Mouse (Mus musculus): ENCODE measurements at regions not wholly inside any gene's neighbourhood (a gene's known extent, or its start where the extent isn't known, plus 50 kb on each side); places are given as distances from the start of the nearest gene placed in this dataset.

DNA sequence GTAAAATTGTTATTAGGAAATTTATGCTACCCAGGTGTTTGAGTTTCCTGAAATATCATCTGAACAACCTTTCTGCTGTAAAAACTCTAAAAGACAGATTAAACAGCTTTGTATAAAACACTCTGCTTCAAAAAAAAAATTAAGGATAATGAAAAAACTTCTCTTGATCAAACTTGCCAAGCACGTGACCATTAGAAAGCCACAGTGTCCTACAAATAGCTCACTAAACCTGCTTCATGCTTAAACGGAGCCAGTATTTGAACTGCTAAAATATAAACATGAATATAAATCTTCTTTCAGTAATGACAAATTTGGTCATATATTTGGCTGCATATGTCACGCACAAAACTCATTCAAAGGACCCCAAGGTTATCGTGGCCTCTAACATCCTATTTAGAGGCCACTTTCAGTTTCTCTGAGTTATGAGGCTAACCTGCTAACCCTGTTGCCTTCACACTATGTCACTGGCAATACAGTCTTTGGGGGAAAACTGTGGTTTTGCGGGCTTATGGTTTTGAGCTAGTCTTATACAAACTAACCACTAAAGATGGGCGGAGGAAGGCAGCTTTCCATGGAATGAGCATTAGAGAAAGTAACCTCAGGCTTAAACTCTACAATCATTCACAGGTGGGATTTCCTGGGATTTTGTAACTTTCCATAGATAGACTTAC lies 355.8 kb downstream of the Fgf10 start:
- no peak overlapping the region for H3K27ac ChIP-seq (ENCODE audit: insufficient read depth, low read depth, low read length)
- no peaks in the 10 kb centered on the region for H3K36me3 ChIP-seq (ENCODE audit: control insufficient read depth, insufficient read depth, low read length)
- no peak overlapping the region for H3K4me3 ChIP-seq (ENCODE audit: low read depth, low read length)
- no peak for TF ChIP-seq POLR2A (IDR thresholded peaks at IDR 0.05; ENCODE audit: low read depth, low read length)
- TF ChIP-seq CTCF (IDR thresholded peaks at IDR 0.05; ENCODE audit: extremely low read depth, insufficient read length, insufficient replicate concordance, low read depth, low read length): no peak
- WGBS: 73% methylated on average over 6 of the region's 6 CpGs
- H3K4me1 ChIP-seq (ENCODE audit: control insufficient read depth, insufficient read depth, insufficient read length, low read length): no peaks in the 10 kb centered on the region
- no peaks in the 10 kb centered on the region for H3K27me3 ChIP-seq (ENCODE audit: control insufficient read depth, insufficient read depth, low read length)

DNA sequence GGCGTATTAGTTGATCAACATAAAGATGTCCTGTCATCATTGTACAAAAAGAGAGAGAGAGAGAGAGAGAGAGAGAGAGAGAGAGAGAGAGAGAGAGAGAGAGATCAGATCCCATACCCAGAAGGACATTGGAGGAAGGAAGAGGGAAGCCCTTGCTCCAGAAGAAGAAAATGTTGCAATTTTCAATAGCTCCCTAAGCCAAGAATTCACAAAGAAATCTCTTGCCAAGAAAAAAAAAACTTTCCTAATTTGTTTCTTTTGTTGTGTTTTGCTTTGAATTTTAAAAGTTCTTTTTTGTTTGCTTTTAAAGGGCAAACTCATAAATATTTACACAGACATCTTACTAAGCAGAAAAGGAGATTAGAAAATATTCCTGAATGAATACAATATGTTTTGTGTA lies 370.0 kb downstream of the Fgf10 start:
- Histone ChIP-seq H3K4me1 (ENCODE audit: control insufficient read depth, insufficient read depth, insufficient read length, low read length) (no peaks in the 10 kb centered on the region), H3K36me3 (ENCODE audit: control insufficient read depth, insufficient read depth, low read length) (no peaks in the 10 kb centered on the region), H3K4me3 (ENCODE audit: low read depth, low read length) (no peak overlapping the region), H3K27ac (ENCODE audit: insufficient read depth, low read depth, low read length) (no peak overlapping the region), H3K27me3 (ENCODE audit: control insufficient read depth, insufficient read depth, low read length) (no peaks in the 10 kb centered on the region)
- TF ChIP-seq CTCF (IDR thresholded peaks at IDR 0.05; ENCODE audit: extremely low read depth, insufficient read length, insufficient replicate concordance, low read depth, low read length) (no peak), POLR2A (IDR thresholded peaks at IDR 0.05; ENCODE audit: low read depth, low read length) (no peak)
- WGBS: 89% methylated on average over 1 of the region's 1 CpGs

DNA sequence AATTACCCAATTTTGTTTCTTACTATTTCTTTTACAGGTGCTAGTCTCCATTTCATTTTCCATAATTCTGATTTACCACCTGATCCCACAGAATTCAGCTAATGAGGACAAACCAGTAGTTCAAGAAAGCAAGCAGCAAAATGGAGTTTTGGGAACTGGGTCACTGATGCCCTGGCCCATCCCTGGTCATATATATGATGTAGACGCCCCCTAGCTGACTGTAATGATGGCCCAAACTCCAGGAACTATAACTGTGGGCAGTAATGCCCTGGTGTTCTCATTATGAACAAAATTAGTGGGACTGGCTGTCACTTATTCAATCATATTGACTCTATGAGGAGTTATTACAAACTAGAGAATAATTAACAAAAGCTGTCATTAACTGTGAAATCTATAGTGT lies 375.5 kb downstream of the Fgf10 start:
- WGBS: 73% methylated on average over 1 of the region's 1 CpGs
- Histone ChIP-seq H3K27me3 (ENCODE audit: control insufficient read depth, insufficient read depth, low read length) (no peaks in the 10 kb centered on the region), H3K4me1 (ENCODE audit: control insufficient read depth, insufficient read depth, insufficient read length, low read length) (no peaks in the 10 kb centered on the region), H3K27ac (ENCODE audit: insufficient read depth, low read depth, low read length) (no peak overlapping the region), H3K4me3 (ENCODE audit: low read depth, low read length) (no peak overlapping the region), H3K36me3 (ENCODE audit: control insufficient read depth, insufficient read depth, low read length) (no peaks in the 10 kb centered on the region)
- TF ChIP-seq POLR2A (IDR thresholded peaks at IDR 0.05; ENCODE audit: low read depth, low read length) (no peak), CTCF (IDR thresholded peaks at IDR 0.05; ENCODE audit: extremely low read depth, insufficient read length, insufficient replicate concordance, low read depth, low read length) (no peak)

DNA sequence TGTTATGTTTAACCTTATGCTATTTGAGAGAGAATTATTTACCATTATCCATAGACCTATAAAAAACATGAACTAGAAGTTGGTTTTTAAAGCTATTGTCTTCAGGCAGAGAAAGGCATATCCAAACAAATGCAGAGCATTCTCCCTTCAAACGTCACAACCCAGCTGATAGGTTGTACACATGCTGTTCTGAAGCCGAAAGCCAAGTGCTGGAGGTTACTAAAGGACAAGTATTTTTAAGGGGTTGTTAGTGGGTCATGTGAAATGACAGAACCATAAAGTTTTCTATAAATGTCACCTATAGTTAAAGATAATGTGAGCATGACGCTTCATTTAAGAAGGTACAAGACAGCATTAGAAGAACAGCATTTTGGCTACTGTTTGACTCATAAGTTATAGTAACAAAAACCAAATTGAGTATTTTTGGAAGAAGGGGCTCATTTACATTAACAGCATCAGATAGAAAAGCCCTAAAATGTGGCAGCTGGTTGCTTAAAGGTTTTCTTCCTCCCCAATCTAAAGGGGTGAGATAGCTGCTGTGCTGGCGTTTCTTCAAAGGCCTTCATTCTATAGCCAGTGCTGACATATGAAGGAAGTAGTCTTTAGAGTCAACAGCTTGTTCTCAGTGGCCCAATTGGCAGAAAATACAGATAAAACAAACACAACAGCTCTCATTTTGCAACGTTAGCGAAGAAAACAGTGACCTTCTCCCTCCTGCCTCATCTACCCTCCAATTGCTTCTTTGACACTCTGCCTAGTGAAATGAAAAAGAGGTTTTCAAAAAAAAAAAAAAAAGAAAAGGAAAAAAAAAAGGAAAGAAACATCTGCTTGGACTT lies 359.4 kb upstream of the Paip1 start:
- WGBS: 68% methylated on average over 6 of the region's 6 CpGs
- Histone ChIP-seq H3K27ac (ENCODE audit: insufficient read depth, low read depth, low read length) (no peak overlapping the region), H3K4me3 (ENCODE audit: low read depth, low read length) (no peak overlapping the region), H3K27me3 (ENCODE audit: control insufficient read depth, insufficient read depth, low read length) (no peaks in the 10 kb centered on the region), H3K36me3 (ENCODE audit: control insufficient read depth, insufficient read depth, low read length) (no peaks in the 10 kb centered on the region), H3K4me1 (ENCODE audit: control insufficient read depth, insufficient read depth, insufficient read length, low read length) (no peaks in the 10 kb centered on the region)
- TF ChIP-seq POLR2A (IDR thresholded peaks at IDR 0.05; ENCODE audit: low read depth, low read length) (no peak), CTCF (IDR thresholded peaks at IDR 0.05; ENCODE audit: extremely low read depth, insufficient read length, insufficient replicate concordance, low read depth, low read length) (no peak)

DNA sequence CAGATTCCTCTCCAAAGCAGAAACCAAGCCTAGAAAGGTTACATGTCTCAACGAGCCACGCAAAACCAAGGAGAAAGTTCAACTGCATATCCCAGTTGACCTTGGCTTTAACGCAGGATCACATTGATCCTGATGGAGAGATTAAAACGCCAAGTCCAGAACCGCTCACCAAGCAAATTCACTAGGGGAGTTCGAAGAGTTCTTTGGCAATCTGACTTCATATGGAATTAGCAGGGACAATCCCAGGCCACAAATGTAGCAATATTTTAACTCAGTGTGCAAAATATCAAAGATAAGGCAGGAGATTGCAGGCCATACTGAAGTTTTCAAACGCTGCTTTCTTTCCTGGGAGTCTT lies 358.8 kb upstream of the Paip1 start:
- H3K27me3 ChIP-seq (ENCODE audit: control insufficient read depth, insufficient read depth, low read length): no peaks in the 10 kb centered on the region
- no peaks in the 10 kb centered on the region for H3K36me3 ChIP-seq (ENCODE audit: control insufficient read depth, insufficient read depth, low read length)
- TF ChIP-seq CTCF (IDR thresholded peaks at IDR 0.05; ENCODE audit: extremely low read depth, insufficient read length, insufficient replicate concordance, low read depth, low read length) (no peak), POLR2A (IDR thresholded peaks at IDR 0.05; ENCODE audit: low read depth, low read length) (no peak)
- H3K27ac ChIP-seq (ENCODE audit: insufficient read depth, low read depth, low read length): no peak overlapping the region
- no peak overlapping the region for H3K4me3 ChIP-seq (ENCODE audit: low read depth, low read length)
- 74% methylated on average over 7 of the region's 7 CpGs for WGBS
- H3K4me1 ChIP-seq (ENCODE audit: control insufficient read depth, insufficient read depth, insufficient read length, low read length): no peaks in the 10 kb centered on the region

DNA sequence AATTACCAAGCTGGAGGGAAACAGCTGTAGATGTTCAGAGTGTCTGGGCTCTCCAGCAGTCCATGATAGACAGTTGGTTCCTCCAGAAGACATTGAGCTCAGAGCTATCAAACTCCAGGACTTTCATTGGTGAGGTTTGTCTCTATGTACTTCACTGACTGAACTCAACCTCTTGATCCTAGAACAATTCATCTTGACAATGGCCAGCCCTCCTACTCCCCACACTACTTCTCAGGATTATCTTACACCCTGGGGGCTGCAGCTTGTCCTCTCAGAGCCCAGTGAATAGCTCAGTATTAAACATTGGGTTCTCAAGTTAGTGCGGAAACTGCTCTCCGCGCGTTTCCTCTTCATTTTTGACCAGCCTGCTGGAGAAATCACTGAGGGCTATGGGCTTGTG lies 349.2 kb upstream of the Paip1 start:
- TF ChIP-seq CTCF (IDR thresholded peaks at IDR 0.05; ENCODE audit: extremely low read depth, insufficient read length, insufficient replicate concordance, low read depth, low read length): no peak
- TF ChIP-seq POLR2A (IDR thresholded peaks at IDR 0.05; ENCODE audit: low read depth, low read length): no peak
- no peak overlapping the region for H3K4me3 ChIP-seq (ENCODE audit: low read depth, low read length)
- no peaks in the 10 kb centered on the region for H3K27me3 ChIP-seq (ENCODE audit: control insufficient read depth, insufficient read depth, low read length)
- no peaks in the 10 kb centered on the region for H3K36me3 ChIP-seq (ENCODE audit: control insufficient read depth, insufficient read depth, low read length)
- 87% methylated on average over 4 of the region's 4 CpGs for WGBS
- no peak overlapping the region for H3K27ac ChIP-seq (ENCODE audit: insufficient read depth, low read depth, low read length)
- H3K4me1 ChIP-seq (ENCODE audit: control insufficient read depth, insufficient read depth, insufficient read length, low read length): no peaks in the 10 kb centered on the region

DNA sequence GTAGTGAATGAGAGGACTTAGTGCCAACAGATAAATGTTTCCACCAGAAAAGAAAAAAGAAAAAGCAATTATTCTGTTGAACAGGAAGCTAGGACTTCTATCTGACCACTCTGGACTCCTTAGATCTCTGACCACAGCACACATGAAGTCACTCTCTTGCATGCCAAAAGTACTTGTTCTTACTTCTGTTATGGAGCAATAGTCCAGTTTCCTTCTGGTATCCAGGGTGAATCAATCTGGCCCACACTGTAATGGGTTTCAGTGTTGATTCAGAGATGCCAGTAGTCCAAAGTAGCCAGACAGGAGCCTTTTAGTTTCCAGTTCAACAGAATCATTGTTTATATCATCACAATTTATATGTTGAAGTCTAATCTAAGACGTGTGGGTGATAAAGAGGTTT lies 346.7 kb upstream of the Paip1 start:
- H3K36me3 ChIP-seq (ENCODE audit: control insufficient read depth, insufficient read depth, low read length): no peaks in the 10 kb centered on the region
- H3K27me3 ChIP-seq (ENCODE audit: control insufficient read depth, insufficient read depth, low read length): no peaks in the 10 kb centered on the region
- 17% methylated on average over 1 of the region's 1 CpGs for WGBS
- no peak for TF ChIP-seq POLR2A (IDR thresholded peaks at IDR 0.05; ENCODE audit: low read depth, low read length)
- H3K27ac ChIP-seq (ENCODE audit: insufficient read depth, low read depth, low read length): no peak overlapping the region
- H3K4me3 ChIP-seq (ENCODE audit: low read depth, low read length): no peak overlapping the region
- no peaks in the 10 kb centered on the region for H3K4me1 ChIP-seq (ENCODE audit: control insufficient read depth, insufficient read depth, insufficient read length, low read length)

Measured in small intestine, adult 2 months (tissue).